Mouse (Mus musculus) spleen, postnatal 14 days (tissue): ENCODE results near the gene Alpi.

ENCODE experiments used
- DNase-seq, 2 experiments: peaks; one replicate each; pipeline ENCODE4 v3.0.0; 2021 to 2022; ENCODE audit warnings: low spot score in 2 of 2

The Alpi gene

GRCm38 (mm10) chr1:87059042-87059665, 42.3 kb downstream of the Alpi start:
- no peak for DNase-seq

GRCm38 (mm10) chr1:87057075-87057474, 44.3 kb downstream of the Alpi start:
- no peak for DNase-seq

GRCm38 (mm10) chr1:87051369-87051768, 50.0 kb downstream of the Alpi start:
- no peak for DNase-seq

GRCm38 (mm10) chr1:87050700-87051099, 50.7 kb downstream of the Alpi start:
- no peak for DNase-seq

GRCm38 (mm10) chr1:87050072-87050471, 51.3 kb downstream of the Alpi start:
- DNase-seq, result no peak
